Mouse (Mus musculus) layer of hippocampus, postnatal 36 days (tissue): ENCODE results near the gene Olfr767. TPM values are rescaled to one million over a fixed set of nuclear protein-coding genes. Genes with fewer than 3 reads are reported as not detected.
"Not testable (repeated sequence)": the region's sequence is repeated elsewhere in the genome, so short reads cannot be mapped to it uniquely, and the experiment has no call there.

Experiments used
- DNase-seq, 2 experiments: peaks; one replicate each; pipeline ENCODE4 v3.0.0; 2022
- total RNA-seq, 2 experiments: library from RNA; stranded (reverse); gene quantifications; 2 replicates each; pipeline ENCODE4 v1.2.3; 2021

The Olfr767 gene
- under 1 TPM in 1 of 2 experiments, not detected in 1; 0.08 TPM for total RNA-seq

GRCm38 (mm10) chr10:129082810-129083209, at the start of gene Olfr767:
Olfr767 (minus strand) TSS chr10:129082910.
- not testable (repeated sequence) for DNase-seq

GRCm38 (mm10) chr10:129117761-129118160, 35.1 kb upstream of the Olfr767 start, which contains the start of gene Olfr769:
Olfr769 (minus strand) TSS chr10:129117861.
- no peak for DNase-seq

GRCm38 (mm10) chr10:129115146-129115545, 32.4 kb upstream of the Olfr767 start:
- no peak for DNase-seq

- no peak for DNase-seq
Measured at GRCm38 (mm10) chr10:129101231-129101630, 18.5 kb upstream of the Olfr767 start.

GRCm38 (mm10) chr10:129099275-129099674, 16.6 kb upstream of the Olfr767 start, which contains the start of gene Olfr768:
Olfr768 (minus strand) TSS chr10:129099375.
- no peak for DNase-seq

- no peak for DNase-seq
Measured at GRCm38 (mm10) chr10:129068877-129069276, 13.8 kb downstream of the Olfr767 start, which contains the start of gene Olfr766-ps1. Olfr766-ps1 (minus strand) TSS chr10:129068977.

GRCm38 (mm10) chr10:129049898-129050297, 32.8 kb downstream of the Olfr767 start, which contains the start of gene Olfr765:
Olfr765 (minus strand) TSS chr10:129049998.
- DNase-seq, result not testable (repeated sequence)

GRCm38 (mm10) chr10:129039796-129040195, 42.9 kb downstream of the Olfr767 start, which contains the start of gene Olfr764-ps1:
Olfr764-ps1 (minus strand) TSS chr10:129039896.
- no peak for DNase-seq

GRCm38 (mm10) chr10:129028343-129028742, 54.4 kb downstream of the Olfr767 start:
- DNase-seq, result no peak

- DNase-seq, result peak in 1 of 2 experiments; percentile 18
Measured at GRCm38 (mm10) chr10:129026018-129026662, 56.6 kb downstream of the Olfr767 start.

Other genes starting within 250 kb of the Olfr767 start
- gene Gdf11, start 191.2 kb downstream of the Olfr767 start, total RNA-seq, result 10 to 100 TPM; 20.4 to 22.7 TPM
- gene Cd63, start 181.9 kb downstream of the Olfr767 start, total RNA-seq, result 10 to 100 TPM; 77.8 to 79.7 TPM
- gene Rdh5, start 160.0 kb downstream of the Olfr767 start, total RNA-seq, result 1 to 10 TPM; 6.4 to 8.9 TPM
- 10 to 100 TPM; 92.9 to 94.1 TPM for gene Bloc1s1, start 158.9 kb downstream of the Olfr767 start, total RNA-seq
- 10 to 100 TPM; 30.1 to 35.4 TPM for gene Itga7, start 149.1 kb downstream of the Olfr767 start, total RNA-seq
- gene Mettl7b, start 121.9 kb downstream of the Olfr767 start, total RNA-seq, result not detected
- not detected for gene Olfr9, start 93.5 kb downstream of the Olfr767 start, total RNA-seq
- gene Olfr763, start 72.1 kb downstream of the Olfr767 start, total RNA-seq, result not detected
- not detected for gene Olfr764-ps1, start 43.0 kb downstream of the Olfr767 start, total RNA-seq
- not detected for gene Olfr765, start 32.9 kb downstream of the Olfr767 start, total RNA-seq
- not detected for gene Olfr766-ps1, start 13.9 kb downstream of the Olfr767 start, total RNA-seq
- not detected for gene Olfr768, start 16.5 kb upstream of the Olfr767 start, total RNA-seq
- gene Olfr769, start 35.0 kb upstream of the Olfr767 start, total RNA-seq, result not detected
- gene Olfr770, start 56.1 kb upstream of the Olfr767 start, total RNA-seq, result not detected
- gene Olfr771, start 81.8 kb upstream of the Olfr767 start, total RNA-seq, result not detected
- not detected for gene Olfr772, start 95.0 kb upstream of the Olfr767 start, total RNA-seq
- not detected for gene Olfr773, start 104.5 kb upstream of the Olfr767 start, total RNA-seq
- not detected for gene Olfr774, start 153.3 kb upstream of the Olfr767 start, total RNA-seq
- gene Olfr775, start 165.5 kb upstream of the Olfr767 start, total RNA-seq, result not detected
- not detected for gene Olfr776, start 176.2 kb upstream of the Olfr767 start, total RNA-seq
- not detected for gene Olfr777, start 188.6 kb upstream of the Olfr767 start, total RNA-seq
- not detected for gene Olfr780, start 235.2 kb upstream of the Olfr767 start, total RNA-seq
- gene Olfr781, start 245.9 kb upstream of the Olfr767 start, total RNA-seq, result not detected